Comparison of ENCODE assay signal across 9 mouse cellular contexts in genomic region chr12:53768392-53768791, GRCm38 (mm10).
DNase-seq lines count a peak whose midpoint lies in the region; ATAC-seq and TF ChIP-seq lines count a peak whose summit lies in the region.
"Had no signal": no experiment of that assay in that cellular context is flagged by ENCODE, and none has a peak within 500 bp of the region (broad histone marks: within the 10 kb centered on the region; RNA-seq: fewer than 3 reads in every experiment).

No protein-coding gene starts in this region.

- no peaks in the 10 kb centered on the region for H3K9me3 ChIP-seq in hindbrain, postnatal 0 days (ENCODE audit: low read length)
- H3K9me3 ChIP-seq in limb, embryonic 13.5 days: no peaks in the 10 kb centered on the region
- H3K9me3 ChIP-seq in forebrain, embryonic 15.5 days: no peaks in the 10 kb centered on the region
- H3K9me3 ChIP-seq: heart, embryonic 13.5 days had no signal

- no peak overlapping the region for H3K9ac ChIP-seq in hindbrain, postnatal 0 days (replicated peaks; ENCODE audit: low read length)
- no peak overlapping the region for H3K9ac ChIP-seq in limb, embryonic 13.5 days
- no peak overlapping the region for H3K9ac ChIP-seq in forebrain, embryonic 15.5 days (replicated peaks)
- H3K9ac ChIP-seq: heart, embryonic 13.5 days had no signal

- ATAC-seq in hindbrain, postnatal 0 days: no peak
- ATAC-seq in limb, embryonic 13.5 days (ENCODE audit: low FRiP score, low read depth): no peak
- no peak for ATAC-seq in forebrain, embryonic 15.5 days (replicated peaks)

- peaks cover 7% of the 10 kb centered on the region; the same call in 1 of the 2 replicates for H3K4me1 ChIP-seq in hindbrain, postnatal 0 days (ENCODE audit: insufficient read depth, low read length)
- peaks cover 17% of the 10 kb centered on the region for H3K4me1 ChIP-seq in limb, embryonic 13.5 days
- H3K4me1 ChIP-seq in forebrain, embryonic 15.5 days: peaks cover 30% of the 10 kb centered on the region

- peak; percentile 25 for DNase-seq in R1 (ENCODE audit: low read depth, low spot score)
- DNase-seq in adrenal gland, adult 18-20 months (ENCODE audit: low spot score in 2 of 2): peak; percentile 52 to 54
- no peak for DNase-seq in hindbrain, postnatal 0 days (ENCODE audit: low spot score)
- no peak for DNase-seq in thymus, postnatal 10 days (ENCODE audit: low spot score in 2 of 2)
- no peak for DNase-seq in spleen, adult 18-20 months
- DNase-seq: cerebellum, postnatal 36 days had no signal

- H3K36me3 ChIP-seq in hindbrain, postnatal 0 days (ENCODE audit: insufficient read depth, low read length): no peaks in the 10 kb centered on the region
- H3K36me3 ChIP-seq in limb, embryonic 13.5 days: no peaks in the 10 kb centered on the region
- H3K36me3 ChIP-seq in forebrain, embryonic 15.5 days: no peaks in the 10 kb centered on the region
- H3K36me3 ChIP-seq: heart, embryonic 13.5 days had no signal

- no peak overlapping the region for H3K4me3 ChIP-seq in hindbrain, postnatal 0 days (ENCODE audit: low read length)
- H3K4me3 ChIP-seq in limb, embryonic 13.5 days: peak overlapping the region; percentile 10; the same call in 1 of the 2 replicates
- H3K4me3 ChIP-seq in forebrain, embryonic 15.5 days: no peak overlapping the region
- H3K4me3 ChIP-seq: heart, embryonic 13.5 days had no signal

- no peak for TF ChIP-seq CTCF in hindbrain, postnatal 0 days (IDR thresholded peaks at IDR 0.05; ENCODE audit: low read depth)

- no peaks in the 10 kb centered on the region for H3K27me3 ChIP-seq in hindbrain, postnatal 0 days (ENCODE audit: insufficient read depth, low read length)
- H3K27me3 ChIP-seq in limb, embryonic 13.5 days: 0 out of 2 replicates have a peak, but pooled peaks cover 7% of the 10 kb centered on the region
- no peaks in the 10 kb centered on the region for H3K27me3 ChIP-seq in forebrain, embryonic 15.5 days
- H3K27me3 ChIP-seq: heart, embryonic 13.5 days had no signal

- no peak overlapping the region for H3K27ac ChIP-seq in hindbrain, postnatal 0 days
- H3K27ac ChIP-seq in limb, embryonic 13.5 days: no peak overlapping the region
- H3K27ac ChIP-seq in forebrain, embryonic 15.5 days (replicated peaks): no peak overlapping the region
- H3K27ac ChIP-seq: heart, embryonic 13.5 days had no signal

- H3K4me2 ChIP-seq in hindbrain, postnatal 0 days (ENCODE audit: low read depth, low read length): peak overlapping the region; percentile 3; the same call in 1 of the 2 replicates
- peak overlapping the region; percentile 30; the same call in 1 of the 2 replicates for H3K4me2 ChIP-seq in limb, embryonic 13.5 days (replicated peaks)
- no peak overlapping the region for H3K4me2 ChIP-seq in forebrain, embryonic 15.5 days (replicated peaks)
- H3K4me2 ChIP-seq: heart, embryonic 13.5 days had no signal

- WGBS in hindbrain, postnatal 0 days: 75% methylated on average over 11 of the region's 11 CpGs
- WGBS in limb, embryonic 13.5 days: 47% methylated on average over 11 of the region's 11 CpGs
- WGBS in forebrain, embryonic 15.5 days: 82% methylated on average over 11 of the region's 11 CpGs

Comparison
In these comparisons a context has a peak if more than half of its experiments do, and no peak if none do; other contexts are left out.
1. DNase-seq: peak in R1 (single experiment) and adrenal gland, adult 18-20 months (2 of 2); none in hindbrain, postnatal 0 days (single experiment), thymus, postnatal 10 days (0 of 2) and spleen, adult 18-20 months (0 of 2).